Mouse (Mus musculus): ENCODE measurements around the gene Dnm3. TPM values are rescaled to one million over a fixed set of nuclear protein-coding genes. Genes with fewer than 3 reads are reported as not detected.

Dnm3 gene
- total RNA-seq, 2 experiments from 2014 or later, result 107 to 110 TPM

DNA sequence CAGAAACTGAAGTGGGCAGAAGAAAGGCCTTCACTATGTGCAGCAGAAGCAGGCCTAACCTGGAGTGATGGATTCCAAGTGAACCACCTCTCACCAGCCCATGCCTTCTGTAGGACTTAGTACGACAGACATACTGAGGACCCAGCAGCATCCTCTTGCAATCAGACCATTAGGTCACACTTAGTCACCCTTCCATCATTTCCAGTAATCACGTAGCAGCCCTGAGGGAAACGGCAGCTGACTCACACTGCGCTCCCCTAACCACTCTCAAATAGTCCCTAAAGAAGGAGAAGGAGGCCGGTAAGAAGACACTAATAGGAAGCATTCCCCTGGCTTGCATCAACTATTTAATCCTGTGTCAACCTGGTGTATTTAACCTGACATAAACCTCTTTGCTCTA is 262.1 kb downstream of the Dnm3 start:
- intact Hi-C loops (cut with DNase I), result no loop called here
- no peak for DNase-seq

- DNase-seq, result no peak
- intact Hi-C loops (cut with DNase I), result no loop called here
Measured at GRCm38 (mm10) chr1:162213066-162213465, 264.8 kb downstream of the Dnm3 start.

- no peak for DNase-seq
- intact Hi-C loops (cut with DNase I), result no loop called here
Measured at GRCm38 (mm10) chr1:162210529-162210928, 267.3 kb downstream of the Dnm3 start.

DNA sequence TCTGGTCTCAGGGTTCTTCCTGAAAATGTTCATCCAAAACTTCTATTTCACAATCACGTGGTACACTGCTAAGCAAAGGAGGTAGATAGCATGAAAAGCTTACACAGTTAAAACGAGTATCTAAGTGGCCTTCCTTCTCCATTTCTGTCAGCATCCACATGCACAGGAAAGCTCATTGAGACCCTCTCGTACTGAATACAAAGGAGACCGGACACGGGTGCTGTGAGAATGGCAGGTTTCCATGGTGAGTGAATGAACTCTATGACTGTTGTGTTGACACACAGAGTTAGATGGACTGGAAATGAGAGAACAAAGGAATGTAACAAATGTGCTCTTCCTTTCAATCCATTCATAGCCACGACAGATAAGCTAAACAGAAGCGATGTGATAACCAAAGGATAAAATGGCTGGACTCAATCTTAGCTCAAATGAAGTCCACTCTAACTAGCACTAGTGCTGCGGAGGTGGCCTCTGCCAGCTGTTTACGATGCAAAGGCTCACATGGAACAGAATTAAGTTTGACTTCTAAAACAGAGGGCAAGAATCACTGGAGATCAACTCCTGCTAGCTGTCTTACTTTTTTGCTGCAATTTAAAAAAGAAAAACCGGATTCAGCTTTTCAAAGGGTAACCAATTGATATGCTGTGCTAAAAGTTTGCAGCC is 268.2 kb downstream of the Dnm3 start:
- intact Hi-C loops (cut with DNase I), result no loop called here
- DNase-seq, result no peak

DNA sequence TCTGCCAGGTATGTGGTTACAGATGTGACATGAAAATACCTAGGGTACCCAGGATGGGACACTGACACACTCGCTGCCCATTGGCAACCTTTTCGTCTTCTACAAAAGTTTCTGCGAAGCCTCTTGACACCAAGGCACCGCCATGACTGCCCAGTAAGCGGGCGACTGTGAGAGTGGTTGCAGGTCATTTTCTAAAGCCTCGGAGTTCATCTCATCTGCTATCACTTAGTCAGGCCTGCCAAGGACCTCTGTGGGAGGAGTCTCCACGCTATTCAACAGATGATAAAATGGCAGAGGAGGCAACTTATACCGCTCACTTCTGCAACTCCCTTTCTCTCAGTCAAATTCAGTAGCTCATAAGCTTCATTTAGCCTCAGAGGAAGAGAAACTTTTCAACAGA is 268.8 kb downstream of the Dnm3 start:
- intact Hi-C loops (cut with DNase I), result no loop called here
- DNase-seq, result no peak

GRCm38 (mm10) chr1:162207708-162208043 is 270.2 kb downstream of the Dnm3 start:
- intact Hi-C loops (cut with DNase I), result no loop called here
- DNase-seq, result no peak

GRCm38 (mm10) chr1:162206998-162207707 is 270.7 kb downstream of the Dnm3 start:
- no peak for DNase-seq
- intact Hi-C loops (cut with DNase I), result no loop called here

GRCm38 (mm10) chr1:162202465-162203348 is 275.1 kb downstream of the Dnm3 start:
- no peak for DNase-seq
- intact Hi-C loops (cut with DNase I), result no loop called here

GRCm38 (mm10) chr1:162200446-162200845 is 277.4 kb downstream of the Dnm3 start:
- no peak for DNase-seq
- intact Hi-C loops (cut with DNase I), result no loop called here

DNA sequence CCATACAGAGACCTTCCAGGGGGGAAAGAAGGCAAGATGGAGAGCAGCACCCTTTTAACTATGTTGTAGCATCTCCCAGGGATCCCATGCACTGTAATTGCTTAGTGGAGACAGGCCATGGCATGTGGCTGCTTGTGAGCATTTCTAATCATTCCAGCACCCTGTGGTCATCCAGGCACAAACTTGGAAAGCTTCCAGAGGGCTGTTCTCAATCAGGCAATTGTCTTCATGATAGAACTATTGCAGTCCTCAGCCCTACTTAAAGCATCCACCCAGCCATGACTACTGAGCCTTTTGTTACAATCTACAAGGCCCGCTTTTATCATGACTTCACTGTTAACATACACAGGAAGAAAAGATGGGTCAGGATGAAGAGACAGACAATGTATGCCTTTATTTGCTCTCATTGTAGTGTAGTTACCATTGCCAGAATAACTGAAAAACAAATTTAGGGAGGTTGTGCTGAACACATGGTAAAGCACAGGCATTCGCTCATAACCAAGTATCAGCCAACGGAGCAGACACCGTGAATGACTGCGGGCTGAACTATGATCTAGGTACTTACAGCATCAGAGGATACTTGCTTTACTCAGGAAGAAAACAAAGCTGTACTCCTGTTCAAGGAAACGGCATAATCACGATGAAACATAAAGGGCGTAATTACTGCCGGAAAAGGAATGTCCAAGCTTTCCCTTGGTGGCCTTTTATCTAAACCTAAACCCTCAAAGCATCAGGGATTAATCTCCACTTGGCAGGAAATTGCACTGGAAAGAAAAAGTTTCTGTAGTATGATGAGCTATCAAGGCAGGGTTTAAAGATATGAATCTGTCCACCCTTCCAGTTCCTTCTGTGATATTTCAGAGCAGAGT is 280.8 kb downstream of the Dnm3 start:
- DNase-seq, result peak; percentile 57
- intact Hi-C loops (cut with DNase I), result no loop called here

GRCm38 (mm10) chr1:162188744-162189143 is 289.1 kb downstream of the Dnm3 start:
- intact Hi-C loops (cut with DNase I), result no loop called here

GRCm38 (mm10) chr1:162187352-162188120 is 290.3 kb downstream of the Dnm3 start:
- intact Hi-C loops (cut with DNase I), result no loop called here
- no peak for DNase-seq

More at GRCm38 (mm10) chr1:162188744-162189143, 289.1 kb downstream of the Dnm3 start:
- DNase-seq, result no peak

DNA sequence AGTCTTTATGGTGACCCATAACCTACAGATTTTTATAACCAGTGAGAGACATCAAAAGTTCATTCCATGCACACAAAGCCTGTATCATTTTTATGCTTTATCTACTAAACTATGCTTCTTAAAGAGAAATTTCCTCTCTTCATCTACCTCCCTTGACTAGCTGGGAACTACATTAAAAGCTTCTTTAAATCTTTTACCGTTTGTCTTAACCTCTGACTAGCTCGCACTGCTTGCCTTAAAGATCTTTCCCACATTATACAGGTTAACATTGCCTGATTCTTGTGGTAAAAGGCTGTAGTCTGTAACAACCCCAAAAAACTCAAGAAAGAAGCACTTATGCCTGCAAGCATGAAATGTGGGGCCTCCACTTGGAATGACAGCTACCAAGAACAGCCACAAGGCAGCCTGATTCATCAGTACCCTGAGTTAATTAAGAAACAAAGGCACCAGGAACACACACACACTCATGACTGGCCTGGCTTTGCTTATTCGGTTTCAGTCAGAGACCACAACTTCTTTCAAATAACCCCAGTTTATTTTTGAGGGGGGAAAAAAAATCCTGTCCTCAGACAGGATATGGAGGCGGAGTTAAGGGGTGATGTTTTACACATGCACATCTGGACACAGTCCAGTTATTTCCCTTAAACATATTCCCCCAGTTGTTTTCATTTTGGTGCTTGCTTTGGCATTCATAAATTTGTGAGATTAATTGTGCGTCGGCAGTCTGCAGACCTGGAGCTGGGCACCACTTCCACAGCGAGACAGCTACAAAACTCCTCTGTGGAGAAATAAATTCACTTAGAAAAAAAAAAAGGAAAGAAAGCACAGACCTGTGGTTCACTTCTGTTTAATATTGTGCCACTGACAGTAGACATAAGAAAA is 291.1 kb downstream of the Dnm3 start:
- intact Hi-C loops (cut with DNase I), result no loop called here

GRCm38 (mm10) chr1:162184003-162184748 is 293.7 kb downstream of the Dnm3 start:
- intact Hi-C loops (cut with DNase I), result no loop called here
- DNase-seq, result peak; percentile 42

More for the DNA sequence above, 291.1 kb downstream of the Dnm3 start:
- DNase-seq, result no peak

GRCm38 (mm10) chr1:162183438-162183837 is 294.4 kb downstream of the Dnm3 start:
- DNase-seq, result no peak
- intact Hi-C loops (cut with DNase I), result no loop called here

GRCm38 (mm10) chr1:162181187-162181975 is 296.5 kb downstream of the Dnm3 start:
- no peak for DNase-seq

DNA sequence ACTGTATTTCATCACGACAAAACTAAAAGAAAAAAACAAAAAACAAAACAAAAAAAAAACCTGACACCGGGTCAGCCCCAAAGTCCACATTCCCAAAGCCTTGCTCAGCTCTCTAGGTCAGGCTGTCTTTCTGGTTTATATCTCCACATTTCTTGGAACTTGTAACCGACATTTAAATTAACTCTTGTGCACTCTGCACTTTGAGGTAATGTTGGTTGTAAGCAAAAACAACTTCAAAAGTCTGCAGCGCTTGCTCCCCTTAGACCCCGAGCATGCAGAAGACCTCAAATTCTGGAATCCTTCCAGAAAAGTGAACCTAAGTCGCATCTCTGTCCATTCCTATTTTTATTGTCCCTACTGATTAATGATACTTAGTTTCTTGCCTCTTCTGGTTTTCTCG is 297.4 kb downstream of the Dnm3 start:
- intact Hi-C loops (cut with DNase I), result no loop called here

More at GRCm38 (mm10) chr1:162181187-162181975, 296.5 kb downstream of the Dnm3 start:
- intact Hi-C loops (cut with DNase I), result no loop called here

More for the DNA sequence above, 297.4 kb downstream of the Dnm3 start:
- DNase-seq, result no peak
